34 mouse cellular contexts compared by ENCODE assay signal in genomic region chr9:123947815-123948214, GRCm38 (mm10). TPM values are rescaled to one million over a fixed set of nuclear protein-coding genes. Genes with fewer than 3 reads are reported as not detected.
DNase-seq lines count a peak whose midpoint lies in the region; ATAC-seq and TF ChIP-seq lines count a peak whose summit lies in the region.
"Had no signal": no experiment of that assay in that cellular context is flagged by ENCODE, and none has a peak within 500 bp of the region (broad histone marks: within the 10 kb centered on the region; RNA-seq: fewer than 3 reads in every experiment).

No protein-coding gene starts in this region.

- dilution Hi-C loops in CH12.LX (cut with MboI; ENCODE audit: extremely low pct_ligation_motif_present, extremely low pct_unique_long_range_greater_than_20kb, low sequenced_read_pairs), result no loop called here

- TF ChIP-seq EP300 in CH12.LX (IDR thresholded peaks at IDR 0.05; ENCODE audit: low read length), result no peak
- no peak; the same call in 1 of the 2 replicates for TF ChIP-seq EP300 in liver, embryonic 14.5 days (IDR thresholded peaks at IDR 0.05; ENCODE audit: low read depth)

- no peak overlapping the region for H3K9ac ChIP-seq in CH12.LX (ENCODE audit: insufficient read depth, low read depth)
- no peak overlapping the region for H3K9ac ChIP-seq in liver, embryonic 14.5 days (replicated peaks)
- no peak overlapping the region for H3K9ac ChIP-seq in hindbrain, postnatal 0 days (replicated peaks; ENCODE audit: low read length)
- H3K9ac ChIP-seq: embryonic facial prominence, embryonic 12.5 days; embryonic facial prominence, embryonic 15.5 days; forebrain, postnatal 0 days; heart, embryonic 13.5 days; hindbrain, embryonic 14.5 days had no signal

- WGBS in liver, embryonic 14.5 days (ENCODE audit: insufficient replicate concordance), result 16% methylated on average over 1 of the region's 1 CpGs
- 74% methylated on average over 1 of the region's 1 CpGs for WGBS in hindbrain, postnatal 0 days

- no peaks in the 10 kb centered on the region for H3K79me2 ChIP-seq in CH12.LX (replicated peaks; ENCODE audit: control insufficient read depth, extremely low read depth, insufficient read depth, poor library complexity, severe bottlenecking)

- no peaks in the 10 kb centered on the region for H3K36me3 ChIP-seq in CH12.LX (replicated peaks in 1 of 2; ENCODE audit: control insufficient read depth in 1 of 2, insufficient read depth in 1 of 2, low read length in 1 of 2)
- no peaks in the 10 kb centered on the region for H3K36me3 ChIP-seq in liver, embryonic 14.5 days (replicated peaks; ENCODE audit: control insufficient read depth, insufficient read depth, low read depth)
- H3K36me3 ChIP-seq in hindbrain, postnatal 0 days (ENCODE audit: insufficient read depth, low read length), result no peaks in the 10 kb centered on the region
- H3K36me3 ChIP-seq: embryonic facial prominence, embryonic 12.5 days; embryonic facial prominence, embryonic 15.5 days; heart, embryonic 10.5 days; heart, embryonic 13.5 days had no signal

- no peak for TF ChIP-seq CTCF in CH12.LX (conservative IDR thresholded peaks at IDR 0.05 in 1 of 2, IDR thresholded peaks at IDR 0.05 in 1 of 2; ENCODE audit: low read depth in 2 of 2, low read length in 2 of 2)
- TF ChIP-seq CTCF in liver, embryonic 14.5 days (IDR thresholded peaks at IDR 0.05; ENCODE audit: low read depth), result no peak
- TF ChIP-seq CTCF in hindbrain, postnatal 0 days (IDR thresholded peaks at IDR 0.05; ENCODE audit: low read depth), result no peak

- TF ChIP-seq RAD21 in CH12.LX (IDR thresholded peaks at IDR 0.05; ENCODE audit: low read depth, low read length), result no peak

- H3K4me2 ChIP-seq in CH12.LX (ENCODE audit: insufficient read depth, low read depth, poor library complexity, severe bottlenecking), result no peak overlapping the region
- no peak overlapping the region for H3K4me2 ChIP-seq in liver, embryonic 14.5 days (ENCODE audit: low read depth)
- H3K4me2 ChIP-seq in hindbrain, postnatal 0 days (ENCODE audit: low read depth, low read length), result no peak overlapping the region
- H3K4me2 ChIP-seq: embryonic facial prominence, embryonic 12.5 days; embryonic facial prominence, embryonic 15.5 days; heart, embryonic 13.5 days; hindbrain, embryonic 14.5 days had no signal

- H3K4me1 ChIP-seq in CH12.LX (ENCODE audit: control insufficient read depth in 1 of 2, insufficient read depth in 2 of 2), result peaks cover 4 to 15% of the 10 kb centered on the region in 2 experiments
- peaks cover 0 to 5% of the 10 kb centered on the region in 2 experiments; a peak in 3 of 4 replicates for H3K4me1 ChIP-seq in liver, embryonic 14.5 days (replicated peaks; ENCODE audit: control insufficient read depth in 2 of 2, insufficient read depth in 2 of 2, low read length in 1 of 2)
- no peaks in the 10 kb centered on the region for H3K4me1 ChIP-seq in hindbrain, postnatal 0 days (ENCODE audit: insufficient read depth, low read length)
- H3K4me1 ChIP-seq: embryonic facial prominence, embryonic 12.5 days; embryonic facial prominence, embryonic 15.5 days; heart, embryonic 10.5 days; heart, embryonic 13.5 days had no signal

- H3K27me3 ChIP-seq in CH12.LX (replicated peaks), result no peaks in the 10 kb centered on the region
- H3K27me3 ChIP-seq in liver, embryonic 14.5 days (ENCODE audit: control insufficient read depth, insufficient read depth, low read length), result no peaks in the 10 kb centered on the region
- no peaks in the 10 kb centered on the region for H3K27me3 ChIP-seq in hindbrain, postnatal 0 days (ENCODE audit: insufficient read depth, low read length)
- H3K27me3 ChIP-seq: embryonic facial prominence, embryonic 12.5 days; embryonic facial prominence, embryonic 15.5 days; heart, embryonic 13.5 days had no signal

- DNase-seq in CH12.LX (ENCODE audit: extremely low read depth), result no peak
- no peak for DNase-seq in liver, embryonic 14.5 days (ENCODE audit: low read depth in 3 of 3, low spot score in 3 of 3)
- DNase-seq in hindbrain, postnatal 0 days (ENCODE audit: low spot score), result no peak
- DNase-seq: adrenal gland, postnatal 10 days; adrenal gland, postnatal 36 days; cerebellum, adult 11 months; cerebellum, adult 8-10 months; cerebellum, postnatal 10 days; cerebellum, postnatal 36 days; forebrain, postnatal 0 days; gastrocnemius, adult 2 months; gastrocnemius, postnatal 14 days; heart, adult 2 months; heart, postnatal 14 days; heart, postnatal 4 days; kidney, adult 18-20 months had no signal

- in situ Hi-C loops in CH12.LX (cut with MboI; ENCODE audit: low pct_ligation_motif_present, low pct_unique_long_range_greater_than_20kb, low sequenced_read_pairs), result no loop called here

- no peak for TF ChIP-seq POLR2A in CH12.LX (IDR thresholded peaks at IDR 0.05; ENCODE audit: low read depth, low read length)

- no peak overlapping the region for H3K27ac ChIP-seq in CH12.LX (ENCODE audit: insufficient read depth, low read depth)
- no peak overlapping the region for H3K27ac ChIP-seq in liver, embryonic 14.5 days
- H3K27ac ChIP-seq in hindbrain, postnatal 0 days, result no peak overlapping the region
- H3K27ac ChIP-seq: embryonic facial prominence, embryonic 12.5 days; embryonic facial prominence, embryonic 15.5 days; gastrocnemius, adult 2 months; heart, adult 2 months; heart, embryonic 10.5 days; heart, embryonic 13.5 days; hindbrain, embryonic 14.5 days had no signal

- no peak overlapping the region for H3K4me3 ChIP-seq in CH12.LX (replicated peaks in 1 of 3; ENCODE audit: low read depth in 2 of 3, low read length in 2 of 3, poor library complexity in 1 of 3)
- no peak overlapping the region for H3K4me3 ChIP-seq in liver, embryonic 14.5 days (ENCODE audit: insufficient read depth in 1 of 2, low read depth in 2 of 2, low read length in 2 of 2)
- H3K4me3 ChIP-seq in hindbrain, postnatal 0 days (ENCODE audit: low read length), result no peak overlapping the region
- H3K4me3 ChIP-seq: embryonic facial prominence, embryonic 12.5 days; embryonic facial prominence, embryonic 15.5 days; gastrocnemius, adult 2 months; heart, adult 2 months; heart, embryonic 10.5 days; heart, embryonic 13.5 days had no signal

- no peaks in the 10 kb centered on the region for H3K9me3 ChIP-seq in CH12.LX (replicated peaks; ENCODE audit: low read length)
- H3K9me3 ChIP-seq in liver, embryonic 14.5 days (ENCODE audit: control insufficient read depth, low read length), result no peaks in the 10 kb centered on the region
- H3K9me3 ChIP-seq in hindbrain, postnatal 0 days (ENCODE audit: low read length), result no peaks in the 10 kb centered on the region
- H3K9me3 ChIP-seq: embryonic facial prominence, embryonic 12.5 days; embryonic facial prominence, embryonic 15.5 days; heart, embryonic 10.5 days; heart, embryonic 13.5 days had no signal

- ATAC-seq in CD4-positive, CD25-positive, alpha-beta regulatory T cell, adult 4 months, result peak; percentile 56
- peak; percentile 28 for ATAC-seq in activated CD4-positive, CD25-positive, alpha-beta regulatory T cell, adult 4 months
- peak; percentile 50; the same call in 1 of the 2 replicates for ATAC-seq in liver, embryonic 14.5 days (ENCODE audit: insufficient read depth)
- no peak for ATAC-seq in cerebellum, adult (ENCODE audit: insufficient number of reproducible peaks, low FRiP score, low TSS enrichment)
- ATAC-seq in hindbrain, postnatal 0 days, result no peak
- no peak for ATAC-seq in granulocyte monocyte progenitor cell, adult 5-6 weeks (replicated peaks; ENCODE audit: poor library complexity, severe bottlenecking)
- ATAC-seq: forebrain, embryonic 14.5 days; forebrain, postnatal 0 days; intestine, embryonic 16.5 days had no signal

TF ChIP-seq in CH12.LX, 34 proteins besides CTCF, POLR2A, EP300 and RAD21 (continues in another document):
- TF ChIP-seq CHD2 (IDR thresholded peaks at IDR 0.05; ENCODE audit: low read length) (no peak), USF1 (IDR thresholded peaks at IDR 0.05; ENCODE audit: low read depth, low read length) (peak; percentile 9; the same call in 1 of the 2 replicates), MYC (IDR thresholded peaks at IDR 0.05; ENCODE audit: low read depth, low read length) (no peak), RCOR1 (conservative IDR thresholded peaks at IDR 0.05; ENCODE audit: low read depth, low read length) (no peak), USF2 (conservative IDR thresholded peaks at IDR 0.05; ENCODE audit: low read depth, low read length) (no peak), MAZ (IDR thresholded peaks at IDR 0.05; ENCODE audit: low read depth, low read length) (no peak), BHLHE40 (IDR thresholded peaks at IDR 0.05; ENCODE audit: low read depth, low read length) (no peak), POLR2AphosphoS2 (IDR thresholded peaks at IDR 0.05; ENCODE audit: low read depth, low read length) (no peak), GABPA (IDR thresholded peaks at IDR 0.05; ENCODE audit: insufficient replicate concordance, low read depth, low read length) (no peak)

RNA-seq across cellular contexts. Expression of gene Ccr1, which starts 20.7 kb away (rescaled TPM):
- under 1 TPM; 0.89 to 0.98 TPM for polyA plus RNA-seq in CD4-positive, CD25-positive, alpha-beta regulatory T cell, adult 4 months (2017; shearing (Covaris generic))
- total RNA-seq in CH12.LX (2012; rRNA removed), result 1.6 TPM in 2 replicates
- total RNA-seq in CH12.LX (2014; rRNA removed), result 4.9 and 5.8 TPM in 2 replicates
- polyA plus RNA-seq in CH12.LX (2012; ENCODE audit: insufficient read length, low read depth), result 1.2 and 1.6 TPM in 2 replicates
- under 1 TPM; 0.77 to 0.80 TPM for polyA plus RNA-seq in activated CD4-positive, CD25-positive, alpha-beta regulatory T cell, adult 4 months (2017; shearing (Covaris generic))
- polyA plus RNA-seq in liver, embryonic 14.5 days (2012; rRNA removed), result 0.70 and 1.4 TPM in 2 replicates
- polyA plus RNA-seq in liver, embryonic 14.5 days (2014; fragmentation: Nextera tagmentation; extraction: Ambion mirVana), result 2.0 and 2.4 TPM in 2 replicates
- total RNA-seq in hindbrain, postnatal 0 days (2014; rRNA removed), result 0.21 and 0.86 TPM in 2 replicates
- polyA plus RNA-seq in hindbrain, postnatal 0 days (2015; fragmentation: Nextera tagmentation; extraction: Ambion mirVana), result 0.63 and 0.66 TPM in 2 replicates
- total RNA-seq in granulocyte monocyte progenitor cell, adult 5-6 weeks (2014; fragmentation: Nextera tagmentation), result 2.1 and 3.8 TPM in 2 replicates
- 4.7 and 5.6 TPM in 2 replicates for total RNA-seq in granulocyte monocyte progenitor cell, adult 5-6 weeks (2017)

RNA-seq across cellular contexts. Expression of gene Ccr1l1, which starts 30.4 kb away (rescaled TPM):
- not detected for polyA plus RNA-seq in CD4-positive, CD25-positive, alpha-beta regulatory T cell, adult 4 months (2017; shearing (Covaris generic))
- total RNA-seq in CH12.LX (2012; rRNA removed) (0.08 and 0.25 TPM in 2 replicates), CH12.LX (2014; rRNA removed) (not detected in 2 replicates)
- polyA plus RNA-seq in CH12.LX (2012; ENCODE audit: insufficient read length, low read depth), result not detected in 2 replicates
- not detected for polyA plus RNA-seq in activated CD4-positive, CD25-positive, alpha-beta regulatory T cell, adult 4 months (2017; shearing (Covaris generic))
- 0.04 TPM in 1 of 2 replicates, not detected in the other for polyA plus RNA-seq in liver, embryonic 14.5 days (2012; rRNA removed)
- not detected in 2 replicates for polyA plus RNA-seq in liver, embryonic 14.5 days (2014; fragmentation: Nextera tagmentation; extraction: Ambion mirVana)
- not detected in 2 replicates for total RNA-seq in hindbrain, postnatal 0 days (2014; rRNA removed)
- polyA plus RNA-seq in hindbrain, postnatal 0 days (2015; fragmentation: Nextera tagmentation; extraction: Ambion mirVana), result not detected in 2 replicates
- not detected in 2 replicates for total RNA-seq in granulocyte monocyte progenitor cell, adult 5-6 weeks (2014; fragmentation: Nextera tagmentation)
- total RNA-seq in granulocyte monocyte progenitor cell, adult 5-6 weeks (2017), result not detected in 2 replicates
- total RNA-seq: adrenal gland, adult 18-20 months; adrenal gland, postnatal 10 days; adrenal gland, postnatal 36 days; forebrain, postnatal 0 days; gastrocnemius, adult 2 months; gastrocnemius, postnatal 14 days; gastrocnemius, postnatal 4 days; heart, adult 2 months; heart, postnatal 14 days; heart, postnatal 4 days had no signal
- polyA plus RNA-seq: C2C12; embryonic facial prominence, embryonic 12.5 days; embryonic facial prominence, embryonic 15.5 days; forebrain, embryonic 11.5 days; forebrain, embryonic 14.5 days; forebrain, postnatal 0 days; frontal cortex, adult 2 months; heart, adult 2 months; heart, embryonic 10.5 days; heart, embryonic 13.5 days; heart, embryonic 16.5 days; hindbrain, embryonic 11.5 days; hindbrain, embryonic 14.5 days; intestine, embryonic 16.5 days had no signal

Comparison
In these comparisons a context has a peak if more than half of its experiments do, and no peak if none do; other contexts are left out.
1. ATAC-seq: peak in CD4-positive, CD25-positive, alpha-beta regulatory T cell, adult 4 months (single experiment), activated CD4-positive, CD25-positive, alpha-beta regulatory T cell, adult 4 months (single experiment) and liver, embryonic 14.5 days (single experiment); none in cerebellum, adult (single experiment), hindbrain, postnatal 0 days (single experiment) and granulocyte monocyte progenitor cell, adult 5-6 weeks (single experiment).